Mouse (Mus musculus) gastrocnemius, postnatal 25 days (tissue): ENCODE data around the gene Sfswap. TPM values are rescaled to one million over a fixed set of nuclear protein-coding genes. Genes with fewer than 3 reads are reported as not detected.
"Not testable (repeated sequence)": the region's sequence is repeated elsewhere in the genome, so short reads cannot be mapped to it uniquely, and the experiment has no call there.

Experiments
- DNase-seq: peaks from one replicate; pipeline ENCODE4 v3.0.0; 2022
- total RNA-seq, 2 experiments: library from RNA; stranded (reverse); gene quantifications; 1 replicate in 1 of 2; 2 replicates in 1 of 2; pipeline ENCODE4 v1.2.3; 2021

Gene Sfswap
- total RNA-seq, 2 experiments from 2014 or later = 23.0 to 25.0 TPM

DNA sequence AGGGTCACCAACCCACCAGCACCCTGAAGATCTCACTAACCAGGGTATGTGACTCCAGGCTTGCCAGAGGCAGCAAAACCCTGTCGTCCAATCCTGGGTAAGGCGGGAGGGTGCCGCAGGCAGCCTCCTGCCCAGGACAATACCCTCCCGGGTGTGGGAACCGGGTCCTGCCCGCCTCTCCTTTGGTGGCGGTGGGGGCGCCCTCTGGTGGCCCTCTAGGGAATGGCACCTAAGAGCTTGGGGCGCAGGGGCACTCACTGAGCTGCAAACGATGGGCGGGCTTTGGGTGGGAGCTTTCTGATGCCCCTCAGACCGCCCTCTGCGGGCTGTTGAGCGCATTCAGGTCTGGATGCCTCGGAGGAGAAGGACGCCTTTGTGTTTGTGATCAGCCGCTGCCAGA, 85.0 kb downstream of the Sfswap start:
- peak; percentile 70 for DNase-seq

DNA sequence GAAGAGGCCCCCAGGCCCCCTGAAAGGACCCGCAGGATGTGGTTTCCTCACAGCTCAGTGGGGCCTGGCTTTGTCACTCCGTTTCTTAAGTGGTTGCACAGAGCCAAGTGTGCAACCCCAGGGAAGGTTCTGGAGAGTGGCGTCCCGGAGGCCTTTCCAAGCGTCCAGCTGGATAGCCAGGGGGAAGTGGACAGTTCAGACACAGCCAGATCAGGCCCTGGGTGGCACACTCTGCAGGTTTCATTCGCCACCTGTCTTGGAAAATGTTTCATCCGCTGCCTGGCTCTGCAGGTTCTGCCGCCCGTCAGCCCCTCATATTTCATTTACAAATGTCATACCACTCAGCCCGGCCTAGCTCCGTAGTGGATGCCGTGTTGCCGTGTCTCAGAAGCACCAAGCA, 85.5 kb downstream of the Sfswap start:
- no peak for DNase-seq

DNA sequence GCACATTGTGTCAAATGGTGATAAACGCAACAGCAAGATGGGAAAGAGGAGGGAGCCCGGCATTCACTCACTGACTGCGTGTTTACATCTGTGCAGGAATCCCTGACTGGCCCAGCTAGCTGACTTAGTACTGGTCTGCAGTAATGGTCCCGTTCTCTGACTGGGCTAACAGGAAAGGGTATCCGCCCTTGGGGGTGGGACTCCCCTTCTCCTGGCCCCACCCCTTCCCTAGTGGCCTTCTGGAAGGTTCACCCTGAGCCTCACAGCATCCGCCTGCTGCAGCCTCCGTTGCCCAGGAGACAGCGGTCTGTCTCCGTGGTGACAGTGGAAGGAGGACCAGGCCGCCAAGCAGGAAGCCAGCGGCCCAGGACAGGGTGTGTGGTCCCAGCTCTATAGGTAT, 89.9 kb downstream of the Sfswap start:
- no peak for DNase-seq

DNA sequence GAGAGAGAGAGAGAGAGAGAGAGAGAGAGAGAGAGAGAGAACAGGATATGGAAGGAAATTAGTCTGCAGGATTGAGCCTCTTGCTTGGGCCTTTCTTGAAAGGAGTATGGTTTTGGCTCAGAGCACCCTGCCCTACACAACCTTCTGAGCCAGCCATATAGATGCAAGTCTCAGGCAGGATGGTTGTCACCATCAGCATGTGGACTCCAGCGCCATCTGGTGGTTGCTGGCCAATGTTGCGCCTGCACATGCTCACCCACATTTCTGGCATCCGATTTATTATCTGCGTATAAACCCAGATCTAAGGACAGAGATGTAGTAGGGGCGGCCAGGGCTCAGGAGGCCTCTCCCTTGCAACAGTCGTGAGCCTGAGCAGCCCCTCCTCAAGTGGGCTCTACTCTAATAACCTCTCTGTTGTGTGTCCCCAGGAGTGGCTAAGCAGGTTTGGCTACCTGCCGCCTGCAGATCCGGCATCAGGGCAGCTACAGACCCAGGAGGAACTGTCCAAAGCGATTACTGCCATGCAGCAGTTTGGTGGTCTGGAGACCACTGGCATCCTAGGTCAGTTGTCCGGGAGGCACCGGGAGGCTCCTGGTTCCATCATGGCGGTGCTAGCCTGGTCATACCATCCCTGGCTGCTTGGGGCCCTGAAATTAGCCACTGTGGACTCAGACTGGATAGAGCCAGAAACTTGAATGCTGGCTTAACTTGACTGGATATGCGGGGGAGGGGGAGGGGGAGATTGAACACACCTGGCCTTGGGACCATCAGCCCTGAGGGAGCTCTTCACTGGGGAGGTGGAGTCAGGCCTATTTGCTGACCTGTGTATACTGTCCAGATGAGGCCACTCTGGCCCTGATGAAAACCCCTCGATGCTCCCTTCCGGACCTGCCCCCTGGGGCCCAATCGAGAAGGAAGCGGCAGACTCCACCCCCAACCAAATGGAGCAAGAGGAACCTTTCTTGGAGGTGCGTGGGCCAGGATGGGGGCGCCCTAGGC, 93.4 kb downstream of the Sfswap start:
- DNase-seq = peak; percentile 41

DNA sequence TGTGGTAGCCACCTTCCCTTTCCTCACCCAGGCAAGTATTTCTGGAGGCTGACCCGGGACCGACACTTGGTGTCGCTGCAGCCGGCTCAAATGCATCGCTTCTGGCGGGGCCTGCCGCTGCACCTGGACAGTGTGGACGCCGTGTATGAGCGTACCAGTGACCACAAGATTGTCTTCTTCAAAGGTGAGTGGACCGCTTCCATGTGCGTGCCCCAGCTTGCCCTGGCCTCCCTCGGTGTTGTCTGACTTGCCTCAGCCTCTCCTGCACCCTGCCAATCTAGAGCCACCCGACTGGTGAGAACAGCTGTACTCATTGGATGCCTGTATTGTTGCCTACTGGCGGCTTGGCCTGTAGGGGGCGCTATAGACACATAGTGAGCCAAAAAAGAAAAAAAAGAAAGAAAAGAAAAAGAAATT, 101.1 kb downstream of the Sfswap start:
- no peak for DNase-seq

DNA sequence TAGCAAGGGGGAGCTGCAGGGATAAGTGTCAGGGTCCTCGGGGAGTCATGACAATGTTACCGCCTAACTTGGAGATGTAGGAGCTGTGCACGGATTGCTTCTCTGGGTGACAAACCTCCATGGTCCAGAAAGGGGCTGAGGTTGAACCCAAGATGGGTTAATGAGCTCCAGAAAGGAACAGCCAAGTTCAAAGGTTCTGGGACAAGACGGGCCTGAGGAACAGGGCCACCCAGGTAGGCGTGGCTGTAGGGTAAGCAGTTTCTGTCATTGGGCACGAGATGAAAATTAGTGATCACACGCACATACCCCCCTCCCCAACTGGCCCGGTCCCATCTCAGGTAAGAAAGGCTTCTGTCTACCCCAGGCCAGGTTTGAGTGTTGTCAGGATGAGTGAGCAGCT, 106.5 kb downstream of the Sfswap start:
- DNase-seq = no peak

DNA sequence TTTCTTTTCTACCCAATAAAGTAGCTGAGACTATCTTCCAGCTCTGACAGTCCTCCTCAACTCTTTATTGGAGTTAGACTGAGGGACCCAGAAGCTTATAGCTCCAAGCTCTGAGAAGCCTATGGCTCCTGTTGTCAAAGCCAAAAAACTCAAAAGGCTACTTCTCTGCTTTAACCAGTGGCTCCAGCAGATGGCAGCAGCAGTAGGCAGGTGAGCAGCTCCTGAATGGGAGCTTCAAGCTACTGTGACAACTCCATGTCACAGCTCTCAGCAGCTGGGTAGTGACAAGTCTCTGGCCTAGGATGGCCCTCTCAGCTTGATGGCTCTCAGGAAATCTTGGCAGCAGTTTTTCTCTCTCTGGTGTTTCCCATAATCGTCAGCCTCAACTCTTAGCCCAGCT, 110.0 kb downstream of the Sfswap start:
- peak; percentile 58 for DNase-seq

DNA sequence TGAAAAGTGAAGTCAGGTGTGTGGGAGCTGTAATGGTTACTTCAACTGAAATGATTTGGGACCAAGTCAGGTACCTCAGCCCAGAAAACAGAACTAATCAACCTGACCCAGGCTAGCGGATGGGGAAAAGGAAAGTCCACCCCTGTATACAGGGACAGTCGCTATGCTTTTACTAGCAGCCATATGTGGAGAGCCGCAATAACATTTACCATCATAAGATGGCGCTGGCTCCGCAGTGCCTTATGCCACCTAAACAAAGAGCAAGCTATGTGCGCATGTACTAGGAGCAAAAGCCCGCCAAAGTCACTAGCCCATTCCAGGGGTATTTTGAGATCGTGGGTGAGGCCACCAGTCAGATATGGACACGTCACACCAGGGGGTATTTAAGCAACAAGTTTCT, 119.6 kb downstream of the Sfswap start:
- DNase-seq = not testable (repeated sequence)

Other genes with a start within 250 kb of the Sfswap start
- gene Mmp17, start 82.9 kb downstream of the Sfswap start, total RNA-seq = under 1 TPM; 0.33 to 0.43 TPM
- gene Zfp11, start 168.9 kb downstream of the Sfswap start, total RNA-seq = 1 to 10 TPM; 1.8 TPM
- not detected for gene Sept14, start 207.3 kb downstream of the Sfswap start, total RNA-seq
- 10 to 100 TPM; 57.3 to 63.7 TPM for gene Mrps17, start 214.3 kb downstream of the Sfswap start, total RNA-seq
- 100 to 1,000 TPM; 510 to 555 TPM for gene Nipsnap2, start 223.8 kb downstream of the Sfswap start, total RNA-seq